Mouse (Mus musculus): ENCODE results near the gene Rbm8a.

Rbm8a gene

GRCm38 (mm10) chr3:96669727-96670468 lies 40.2 kb downstream of the Rbm8a start, which contains the start of gene Ankrd35:
Ankrd35 (plus strand) TSS chr3:96670131.
- peak; percentile 60 to 64 for DNase-seq (ENCODE audit: low spot score in 2 of 2)

DNA sequence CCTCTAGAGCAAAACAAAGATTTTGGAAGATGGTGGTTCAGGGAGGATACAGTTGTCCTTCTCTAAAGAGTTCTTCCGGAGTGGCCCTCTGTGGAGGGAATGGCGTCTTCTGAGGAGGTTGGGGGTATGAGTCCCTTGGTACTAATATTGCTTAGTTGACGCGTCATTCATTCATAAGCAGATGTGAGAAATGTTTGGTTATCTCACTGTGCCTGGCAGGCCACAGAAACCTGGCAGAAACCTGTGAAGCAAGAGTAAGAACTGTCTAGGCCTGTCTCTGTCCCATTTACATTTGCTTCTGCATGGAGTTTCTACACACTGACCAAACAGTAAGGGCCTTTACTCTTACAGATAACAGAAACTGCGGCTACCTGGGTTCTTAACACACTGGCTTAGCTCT lies 41.8 kb downstream of the Rbm8a start:
- DNase-seq (ENCODE audit: low spot score in 2 of 2): no peak

- no peak for DNase-seq (ENCODE audit: low spot score in 2 of 2)
These were observed 43.8 kb downstream of the Rbm8a start for GRCm38 (mm10) chr3:96673514-96673913.

- DNase-seq (ENCODE audit: low spot score in 2 of 2): no peak
These were observed 44.7 kb downstream of the Rbm8a start for GRCm38 (mm10) chr3:96674442-96674841.

DNA sequence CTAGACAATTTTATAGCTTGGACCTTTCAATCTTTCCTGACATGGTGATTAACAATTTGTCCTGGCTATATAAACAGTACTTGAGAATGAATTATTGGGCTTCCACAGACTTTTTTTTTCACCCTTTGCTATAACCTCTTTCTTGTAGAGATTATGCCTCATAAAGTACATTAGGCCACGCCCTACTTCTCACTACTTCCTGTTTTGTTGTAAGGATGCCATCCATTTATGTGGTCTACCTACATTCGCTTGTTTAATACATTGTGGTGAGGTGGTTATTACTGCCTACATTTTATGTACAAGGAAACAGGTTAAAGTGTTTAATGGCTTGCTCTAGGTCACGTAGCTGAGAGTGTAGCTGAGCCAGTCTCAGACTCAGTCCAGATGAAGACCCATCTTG lies 45.4 kb downstream of the Rbm8a start:
- DNase-seq (ENCODE audit: low spot score in 2 of 2): no peak

GRCm38 (mm10) chr3:96675690-96676089 lies 46.0 kb downstream of the Rbm8a start:
- DNase-seq (ENCODE audit: low spot score in 2 of 2): no peak

DNA sequence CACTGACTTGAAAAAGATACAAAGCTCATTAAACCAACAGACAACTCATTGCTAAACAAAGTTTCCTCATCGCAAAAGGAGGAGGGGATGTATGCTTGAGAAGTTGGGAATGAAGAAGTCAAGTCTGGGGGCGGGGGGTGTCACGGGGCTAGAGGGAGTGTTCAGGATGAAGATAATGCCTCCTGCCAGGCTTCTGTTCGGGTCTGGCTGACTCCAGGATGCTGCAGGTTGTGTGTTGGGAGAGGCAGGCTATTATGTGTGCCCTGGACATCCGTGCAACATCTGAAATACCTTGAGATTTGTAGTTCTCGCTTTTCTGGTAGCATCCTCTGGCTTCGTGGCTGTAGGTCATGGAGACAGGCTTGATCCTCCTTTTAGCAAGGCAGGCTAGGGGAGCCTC lies 48.7 kb downstream of the Rbm8a start:
- no peak for DNase-seq (ENCODE audit: low spot score in 2 of 2)

GRCm38 (mm10) chr3:96679159-96679674 lies 49.5 kb downstream of the Rbm8a start:
- DNase-seq (ENCODE audit: low spot score in 2 of 2): no peak

DNA sequence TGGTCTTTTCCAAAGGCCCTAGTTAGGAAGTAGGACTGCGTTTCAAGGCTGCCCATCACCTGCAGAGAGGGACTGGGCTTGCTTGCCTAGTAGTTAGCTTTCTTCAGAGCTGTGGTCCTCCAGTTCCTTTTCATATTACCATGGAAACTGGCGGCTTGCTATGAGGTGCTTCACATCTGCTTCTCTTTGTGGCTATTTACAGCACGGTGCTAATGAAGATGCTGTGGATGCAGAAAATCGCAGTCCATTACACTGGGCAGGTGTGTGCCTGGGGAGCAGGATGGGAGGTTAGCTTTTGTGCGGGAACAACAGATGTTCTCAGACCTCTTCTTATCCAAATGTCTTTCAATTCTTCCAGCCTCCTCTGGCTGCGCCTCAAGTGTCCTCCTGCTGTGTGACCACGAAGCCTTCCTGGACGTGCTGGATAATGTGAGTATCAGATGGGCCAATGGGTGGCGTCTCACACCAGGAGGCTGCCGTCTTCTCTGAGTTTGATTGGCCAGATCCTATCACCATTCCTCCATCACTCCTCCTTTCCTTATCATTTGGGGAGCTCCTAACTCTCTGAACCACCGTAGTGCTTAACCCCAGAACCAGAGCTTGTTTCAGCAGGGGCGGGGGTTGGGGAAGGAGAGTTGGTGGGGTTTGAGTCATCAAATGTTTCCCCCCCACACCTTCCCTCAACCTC lies 50.7 kb downstream of the Rbm8a start:
- DNase-seq (ENCODE audit: low spot score in 2 of 2): no peak
